Comparison of ENCODE assay signal across 9 mouse cellular contexts in genomic region chr2:19156176-19156575, GRCm38 (mm10). TPM values are rescaled to one million over a fixed set of nuclear protein-coding genes. Genes with fewer than 3 reads are reported as not detected.
DNase-seq lines count a peak whose midpoint lies in the region; ATAC-seq and TF ChIP-seq lines count a peak whose summit lies in the region.
"Had no signal": no experiment of that assay in that cellular context is flagged by ENCODE, and none has a peak within 500 bp of the region (broad histone marks: within the 10 kb centered on the region; RNA-seq: fewer than 3 reads in every experiment).

No protein-coding gene starts in this region.

- H3K27ac ChIP-seq in layer of hippocampus, adult 2 months, result no peak overlapping the region
- H3K27ac ChIP-seq: limb, embryonic 13.5 days had no signal

- peak; percentile 68 for ATAC-seq in megakaryocyte progenitor cell, adult 5-6 weeks (replicated peaks; ENCODE audit: poor library complexity)

- peak; percentile 69 for TF ChIP-seq CTCF in layer of hippocampus, adult 2 months (conservative IDR thresholded peaks at IDR 0.05)

- H3K4me3 ChIP-seq in layer of hippocampus, adult 2 months, result no peak overlapping the region
- H3K4me3 ChIP-seq: limb, embryonic 13.5 days had no signal

- DNase-seq in adrenal gland, postnatal 10 days, result peak; percentile 16
- DNase-seq in adrenal gland, adult 8-10 months, result no peak
- DNase-seq in layer of hippocampus, adult 2 months (ENCODE audit: low spot score in 2 of 2), result no peak
- DNase-seq in layer of hippocampus, adult 9-11 months, result no peak
- peak; percentile 46 for DNase-seq in brain, adult 2 months (ENCODE audit: low read depth, low spot score)
- DNase-seq in gastrocnemius, postnatal 4 days (ENCODE audit: low spot score in 2 of 2), result no peak
- no peak for DNase-seq in gastrocnemius, postnatal 25 days

RNA-seq across cellular contexts. Expression of gene Armc3, which starts 42.9 kb away (rescaled TPM):
- under 1 TPM; 0.09 to 0.12 TPM for total RNA-seq in adrenal gland, postnatal 10 days (2021)
- total RNA-seq in adrenal gland, adult 8-10 months (2022), result under 1 TPM in 1 of 4 experiments, not detected in 3; 0.10 TPM
- total RNA-seq in layer of hippocampus, adult 2 months (2021), result under 1 TPM; 0.72 to 0.81 TPM
- total RNA-seq in megakaryocyte progenitor cell, adult 5-6 weeks (2015), result 0.27 and 0.30 TPM in 2 replicates
- total RNA-seq in megakaryocyte progenitor cell, adult 5-6 weeks (2017), result 0.29 and 0.37 TPM in 2 replicates
- total RNA-seq in gastrocnemius, postnatal 4 days (2021), result under 1 TPM in 1 of 2 experiments, not detected in 1; 0.12 TPM
- total RNA-seq in gastrocnemius, postnatal 25 days (2021), result not detected

Comparison
In these comparisons a context has a peak if more than half of its experiments do, and no peak if none do; other contexts are left out.
1. DNase-seq: peak in adrenal gland, postnatal 10 days (single experiment) and brain, adult 2 months (single experiment); none in adrenal gland, adult 8-10 months (single experiment), layer of hippocampus, adult 2 months (0 of 2), layer of hippocampus, adult 9-11 months (single experiment), gastrocnemius, postnatal 4 days (0 of 2) and gastrocnemius, postnatal 25 days (single experiment).